Mouse (Mus musculus) olfactory bulb, adult 2 months (tissue): ENCODE results near the gene Sgpp1. TPM values are rescaled to one million over a fixed set of nuclear protein-coding genes. Genes with fewer than 3 reads are reported as not detected.

Source experiments
- H3K27ac ChIP-seq: fragments of 200-500 bp; 2 replicates; pipeline ENCODE4 v1.5.1; 2012; ENCODE audit warnings: low read depth, low read length; ENCODE audit not compliant: insufficient read depth
- H3K4me1 ChIP-seq: fragments of 200-500 bp; 2 replicates; pipeline ENCODE4 v1.6.1; 2012; ENCODE audit warnings: low read length; ENCODE audit not compliant: control insufficient read depth, insufficient read depth
- H3K4me3 ChIP-seq: fragments of 200-500 bp; 2 replicates; pipeline ENCODE4 v1.5.1; 2012; ENCODE audit warnings: mild to moderate bottlenecking, low read depth, low read length, moderate library complexity; ENCODE audit not compliant: insufficient read depth
- CTCF ChIP-seq: fragments of 200-500 bp; IDR thresholded peaks from 2 replicates; pipeline ENCODE4 v1.5.1; 2012; ENCODE audit warnings: low read depth, mild to moderate bottlenecking, low read length, moderate library complexity; ENCODE audit not compliant: insufficient read depth
- POLR2A ChIP-seq: fragments of 200-500 bp; IDR thresholded peaks from 2 replicates; pipeline ENCODE4 v1.6.1; 2012; ENCODE audit warnings: mild to moderate bottlenecking, low read depth, low read length, moderate library complexity; ENCODE audit not compliant: insufficient read depth
- WGBS: fragments of 180-500 bp; shearing (Covaris S2); methylation state at CpG from one replicate; pipeline ENCODE4 v1.1.7; 2018; 5-methylcytosine and 5-hydroxymethylcytosine counted together
- polyA plus RNA-seq: library from polyadenylated mRNA; stranded (reverse); fragments of >200 nt; gene quantifications from 2 replicates; pipeline ENCODE4 v1.2.4, GENCODE M21; 2012; ENCODE audit warnings: low replicate concordance; ENCODE audit not compliant: missing spikeins, insufficient read depth, insufficient read length

Gene Sgpp1
- not detected in 2 replicates for polyA plus RNA-seq

DNA sequence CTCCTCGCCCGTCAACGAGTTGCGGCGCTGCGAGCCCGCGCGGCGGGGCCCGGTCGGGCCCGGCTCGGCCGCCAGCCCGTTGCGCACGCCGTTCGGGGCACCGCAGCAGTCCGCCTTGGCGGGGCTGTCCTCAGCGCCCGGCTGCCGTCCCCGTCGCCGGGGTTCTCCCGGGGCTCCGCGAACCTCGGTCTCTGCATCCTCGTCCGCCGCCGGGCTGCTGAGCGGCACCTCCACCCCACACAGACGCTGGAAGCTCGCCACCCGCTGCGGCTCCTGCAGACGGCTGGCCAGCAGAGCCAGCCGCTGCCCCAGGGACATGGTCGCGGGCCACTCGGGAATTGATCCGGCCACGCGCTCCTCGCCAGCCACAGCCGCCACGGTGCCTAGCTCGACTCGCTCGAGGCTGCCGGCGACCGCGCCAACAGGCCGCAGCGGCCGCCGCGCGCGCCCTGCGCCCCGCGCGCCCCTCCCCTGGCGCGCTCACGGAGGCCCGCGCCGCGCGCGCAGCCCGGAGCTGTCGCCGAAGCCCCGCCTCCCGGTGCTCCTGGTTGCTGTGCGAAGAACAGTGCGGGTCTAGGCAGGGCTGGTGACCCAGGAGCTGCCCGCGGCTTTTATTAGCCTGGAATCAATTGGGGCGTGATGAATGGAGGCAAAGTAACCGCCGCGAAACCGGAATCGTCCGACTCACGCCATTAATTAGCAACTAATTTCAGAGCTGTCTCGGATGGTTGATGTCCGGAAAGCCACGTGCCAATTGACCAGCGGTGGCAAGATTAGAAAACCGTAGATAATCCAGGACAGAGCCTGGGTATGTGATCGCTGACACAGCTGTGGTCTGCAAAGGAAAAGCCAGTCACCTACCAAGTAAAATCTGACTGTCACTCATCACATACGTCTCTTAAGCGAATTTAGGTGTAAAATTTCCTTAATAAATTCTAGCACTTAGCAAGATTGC is at the start of gene Sgpp1:
Gene Sgpp1, minus strand, starts transcription at position 484 of the 955 bp plus-strand sequence.
- WGBS = under 1% methylated on average over 102 of the region's 105 CpGs
- Histone ChIP-seq H3K4me3 (peak within 1 kb of the TSS; percentile 68), H3K4me1 (no peaks in the 10 kb centered on the region; the same call in 1 of the 2 replicates), H3K27ac (peak within 1 kb of the TSS; percentile 33)
- TF ChIP-seq POLR2A = peak; percentile 88
- TF ChIP-seq CTCF = no peak

DNA sequence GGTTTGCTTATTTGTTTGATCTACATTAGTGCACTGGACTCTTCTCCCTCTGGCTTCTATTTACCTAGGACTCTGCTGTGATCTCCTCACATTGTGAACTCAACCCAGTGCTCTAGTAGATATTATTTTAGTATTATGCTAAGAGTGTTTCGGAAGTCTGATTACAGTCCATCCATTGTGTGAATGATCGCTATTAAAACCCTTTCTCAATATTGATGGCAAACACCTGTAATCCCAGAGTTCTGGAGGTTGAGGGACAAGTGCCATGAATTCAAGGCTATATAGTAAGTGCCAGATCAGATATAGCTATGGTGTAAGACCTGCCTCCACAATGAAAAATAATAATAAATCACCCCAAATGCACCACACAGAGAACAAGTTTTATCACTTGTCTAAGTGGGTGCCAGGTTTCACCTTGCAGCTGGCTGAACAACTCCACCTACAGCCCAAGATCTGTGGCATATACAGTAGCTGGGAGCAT is 48.8 kb upstream of the Sgpp1 start:
- TF ChIP-seq POLR2A (no peak), CTCF (no peak)
- no peak overlapping the region for H3K4me3 ChIP-seq
- WGBS = 80% methylated on average over 2 of the region's 2 CpGs
- no peak overlapping the region for H3K27ac ChIP-seq
- H3K4me1 ChIP-seq = no peaks in the 10 kb centered on the region

GRCm38 (mm10) chr12:75781995-75782394 is 46.5 kb upstream of the Sgpp1 start:
- H3K4me3 ChIP-seq = no peak overlapping the region
- TF ChIP-seq CTCF (no peak), POLR2A (no peak)
- 94% methylated on average over 7 of the region's 7 CpGs for WGBS
- no peaks in the 10 kb centered on the region for H3K4me1 ChIP-seq
- no peak overlapping the region for H3K27ac ChIP-seq

DNA sequence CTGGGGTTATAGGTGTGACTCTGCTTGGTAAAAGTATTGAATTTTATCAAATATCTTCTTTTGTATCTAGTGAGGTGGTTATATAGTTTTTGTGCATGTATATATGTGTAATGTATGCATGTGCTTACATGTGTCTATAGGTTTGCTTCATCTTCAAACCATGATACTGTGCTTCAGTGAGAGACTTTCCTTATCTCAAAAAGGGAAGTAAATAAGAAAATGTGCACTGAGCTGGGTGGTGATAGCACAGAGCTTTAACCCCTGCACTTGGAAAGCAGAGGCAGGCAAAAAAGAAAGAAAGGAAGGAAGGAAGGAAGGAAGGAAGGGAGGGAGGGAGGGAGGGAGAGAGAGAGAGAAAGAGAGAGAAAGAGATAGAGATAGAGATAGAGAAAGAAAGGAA is 45.9 kb upstream of the Sgpp1 start:
- TF ChIP-seq CTCF (no peak), POLR2A (no peak)
- no peaks in the 10 kb centered on the region for H3K4me1 ChIP-seq

DNA sequence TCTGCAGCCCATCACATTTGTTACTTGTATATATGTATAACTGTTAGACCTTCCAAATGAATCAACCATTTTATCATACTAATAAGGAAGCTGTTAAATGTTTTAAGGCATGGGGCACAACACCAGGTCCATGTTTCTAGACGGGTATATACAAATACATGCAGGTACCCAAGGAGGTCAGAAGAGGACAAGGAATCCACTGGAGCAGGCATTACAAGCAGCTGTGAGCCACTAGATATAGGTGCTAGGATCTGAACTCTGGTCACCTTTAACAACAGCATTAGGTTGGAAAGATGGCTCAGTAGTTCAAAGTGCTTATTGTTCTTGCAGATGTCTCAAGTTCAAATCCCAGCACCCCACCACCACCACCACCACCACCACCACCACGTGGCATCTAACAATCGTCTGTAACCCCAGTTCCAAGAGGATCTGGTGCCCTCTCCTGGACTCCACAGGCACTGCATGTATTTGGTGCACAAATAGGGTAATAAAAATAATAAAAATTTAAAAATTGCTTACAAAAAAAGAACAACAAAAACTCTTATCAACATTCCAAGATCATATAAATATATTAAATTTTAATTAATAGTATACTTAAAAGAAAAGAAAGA is 37.0 kb upstream of the Sgpp1 start:
- 25% methylated on average over 3 of the region's 3 CpGs for WGBS
- no peak overlapping the region for H3K4me3 ChIP-seq
- no peak overlapping the region for H3K27ac ChIP-seq
- TF ChIP-seq POLR2A = no peak
- TF ChIP-seq CTCF = no peak
- no peaks in the 10 kb centered on the region for H3K4me1 ChIP-seq

More for the DNA sequence above, 45.9 kb upstream of the Sgpp1 start:
- no peak overlapping the region for H3K4me3 ChIP-seq
- no peak overlapping the region for H3K27ac ChIP-seq

- no peak overlapping the region for H3K27ac ChIP-seq
- 73% methylated on average over 3 of the region's 3 CpGs for WGBS
Measured at GRCm38 (mm10) chr12:75771410-75771809, 35.9 kb upstream of the Sgpp1 start.

GRCm38 (mm10) chr12:75766885-75767317 is 31.4 kb upstream of the Sgpp1 start:
- 72% methylated on average over 8 of the region's 8 CpGs for WGBS
- Histone ChIP-seq H3K4me3 (no peak overlapping the region), H3K4me1 (no peaks in the 10 kb centered on the region), H3K27ac (no peak overlapping the region)
- no peak for TF ChIP-seq CTCF
- TF ChIP-seq POLR2A = no peak

More at GRCm38 (mm10) chr12:75771410-75771809, 35.9 kb upstream of the Sgpp1 start:
- TF ChIP-seq POLR2A (no peak), CTCF (no peak)
- Histone ChIP-seq H3K4me1 (no peaks in the 10 kb centered on the region), H3K4me3 (no peak overlapping the region)

DNA sequence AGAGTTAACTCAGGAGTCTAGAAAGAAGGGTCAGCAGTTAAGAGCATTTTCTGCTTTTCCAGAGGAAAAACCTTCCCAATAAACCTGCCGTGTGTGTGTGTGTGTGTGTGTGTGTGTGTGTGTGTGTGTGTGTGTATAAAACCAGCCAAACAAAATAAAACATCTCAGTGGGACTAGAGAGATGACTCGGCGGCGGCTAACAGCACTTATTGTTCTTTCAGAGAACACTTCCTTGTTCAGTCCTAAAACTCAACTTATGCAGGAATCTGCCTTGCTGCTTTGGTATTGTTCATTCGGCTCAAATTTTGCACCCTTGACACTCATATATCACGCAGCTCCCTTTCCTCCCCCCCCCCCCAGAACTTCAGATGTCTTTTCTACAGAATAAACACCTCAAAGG is 30.9 kb upstream of the Sgpp1 start:
- 46% methylated on average over 6 of the region's 6 CpGs for WGBS
- Histone ChIP-seq H3K4me3 (no peak overlapping the region), H3K27ac (no peak overlapping the region), H3K4me1 (no peaks in the 10 kb centered on the region)
- no peak for TF ChIP-seq CTCF
- no peak for TF ChIP-seq POLR2A

GRCm38 (mm10) chr12:75765751-75766150 is 30.2 kb upstream of the Sgpp1 start:
- Histone ChIP-seq H3K4me1 (no peaks in the 10 kb centered on the region), H3K27ac (no peak overlapping the region), H3K4me3 (no peak overlapping the region)
- WGBS = 88% methylated on average over 3 of the region's 3 CpGs
- TF ChIP-seq POLR2A = no peak
- no peak for TF ChIP-seq CTCF
